In genomic region chr15:83748986-83749385, GRCm38 (mm10) we compare ENCODE assay signal across 30 mouse cellular contexts. TPM values are rescaled to one million over a fixed set of nuclear protein-coding genes. Genes with fewer than 3 reads are reported as not detected.
"Had no signal": no experiment of that assay in that cellular context is flagged by ENCODE, and none has a peak within 500 bp of the region (broad histone marks: within the 10 kb centered on the region; RNA-seq: fewer than 3 reads in every experiment).

No protein-coding gene starts in this region.

- H3K36me3 ChIP-seq: heart, embryonic 13.5 days; heart, embryonic 15.5 days; hindbrain, embryonic 13.5 days; hindbrain, embryonic 15.5 days; kidney, embryonic 15.5 days; limb, embryonic 13.5 days; limb, embryonic 15.5 days; liver, embryonic 12.5 days had no signal

- H3K27me3 ChIP-seq: hindbrain, embryonic 15.5 days; limb, embryonic 13.5 days; limb, embryonic 15.5 days; liver, embryonic 12.5 days had no signal

- H3K4me2 ChIP-seq: heart, embryonic 11.5 days; heart, embryonic 13.5 days; heart, embryonic 15.5 days; hindbrain, embryonic 13.5 days; hindbrain, embryonic 15.5 days; kidney, embryonic 15.5 days; limb, embryonic 13.5 days; limb, embryonic 15.5 days; liver, embryonic 12.5 days had no signal

- ATAC-seq: hindbrain, postnatal 0 days; intestine, embryonic 16.5 days; liver, embryonic 12.5 days had no signal

- DNase-seq: gastrocnemius, adult 2 months; gastrocnemius, postnatal 14 days; gastrocnemius, postnatal 36 days; heart, adult 11 months; heart, adult 2 months; heart, postnatal 14 days; heart, postnatal 36 days; kidney, adult 11 months; kidney, adult 2 months; kidney, adult 9 months; kidney, postnatal 14 days; kidney, postnatal 36 days; layer of hippocampus, adult 9-11 months; layer of hippocampus, postnatal 36 days; left cerebral cortex, postnatal 4 days had no signal

- H3K9ac ChIP-seq: heart, embryonic 13.5 days; heart, embryonic 15.5 days; hindbrain, embryonic 13.5 days; hindbrain, embryonic 15.5 days; kidney, embryonic 15.5 days; limb, embryonic 13.5 days; limb, embryonic 15.5 days; liver, embryonic 12.5 days; liver, embryonic 14.5 days had no signal

- H3K4me1 ChIP-seq: liver, embryonic 12.5 days had no signal

- H3K27ac ChIP-seq: gastrocnemius, adult 2 months; heart, adult 2 months; heart, embryonic 13.5 days; heart, embryonic 15.5 days; hindbrain, embryonic 13.5 days; hindbrain, embryonic 15.5 days; hindbrain, postnatal 0 days; kidney, embryonic 15.5 days; kidney, postnatal 0 days; limb, embryonic 13.5 days; limb, embryonic 15.5 days; liver, embryonic 12.5 days; liver, embryonic 14.5 days had no signal

- H3K4me3 ChIP-seq: gastrocnemius, adult 2 months; heart, adult 2 months; heart, embryonic 13.5 days; heart, embryonic 15.5 days; hindbrain, embryonic 13.5 days; hindbrain, embryonic 15.5 days; kidney, embryonic 15.5 days; limb, embryonic 13.5 days; limb, embryonic 15.5 days; liver, embryonic 12.5 days had no signal

- H3K9me3 ChIP-seq: heart, embryonic 13.5 days; heart, embryonic 15.5 days; hindbrain, embryonic 13.5 days; hindbrain, embryonic 15.5 days; kidney, embryonic 15.5 days; limb, embryonic 13.5 days; limb, embryonic 15.5 days; liver, embryonic 12.5 days had no signal

RNA-seq across cellular contexts. Expression of gene Mpped1, which starts 30.3 kb away (rescaled TPM):
- polyA plus RNA-seq: heart, adult 2 months; heart, postnatal 0 days; kidney, adult 2 months; large intestine, adult 2 months had no signal
